Mouse (Mus musculus) erythroblast, adult 5-6 weeks (primary cell): ENCODE data around the gene Crxos. TPM values are rescaled to one million over a fixed set of nuclear protein-coding genes. Genes with fewer than 3 reads are reported as not detected.

Experiments
- total RNA-seq, 2 experiments: library from RNA; stranded (forward) in 1 of 2; stranded (reverse) in 1 of 2; fragments of 150-400 nt in 1 of 2; fragments of 200-764, 138-1000 nt in 1 of 2; gene quantifications; 2 replicates each; pipeline versions ENCODE4 v1.2.3 to v1.2.4; 2015 to 2017; ENCODE audit warnings: low replicate concordance in 2 of 2

The Crxos gene
- total RNA-seq, 2 experiments from 2014 or later, result not detected

Other genes with a start within 250 kb of the Crxos start
- not detected in 2 replicates for gene Obox3, start 242.7 kb upstream of the Crxos start, total RNA-seq (2015; ENCODE audit: low replicate concordance)
- not detected in 2 replicates for gene Obox3, start 242.7 kb upstream of the Crxos start, total RNA-seq (2017; ENCODE audit: low replicate concordance)
- gene Obox5, start 132.5 kb upstream of the Crxos start, total RNA-seq (2015; ENCODE audit: low replicate concordance), result not detected in 2 replicates
- gene Obox5, start 132.5 kb upstream of the Crxos start, total RNA-seq (2017; ENCODE audit: low replicate concordance), result not detected in 2 replicates
- gene Obox6, start 42.9 kb upstream of the Crxos start, total RNA-seq (2015; ENCODE audit: low replicate concordance), result not detected in 2 replicates
- not detected in 2 replicates for gene Obox6, start 42.9 kb upstream of the Crxos start, total RNA-seq (2017; ENCODE audit: low replicate concordance)
- gene Crx, start 2.6 kb upstream of the Crxos start, total RNA-seq (2015; ENCODE audit: low replicate concordance), result not detected in 2 replicates
- gene Crx, start 2.6 kb upstream of the Crxos start, total RNA-seq (2017; ENCODE audit: low replicate concordance), result not detected in 2 replicates
- 36.8 and 50.1 TPM in 2 replicates for gene Selenow, start 39.8 kb downstream of the Crxos start, total RNA-seq (2015; ENCODE audit: low replicate concordance)
- 7.5 and 11.2 TPM in 2 replicates for gene Selenow, start 39.8 kb downstream of the Crxos start, total RNA-seq (2017; ENCODE audit: low replicate concordance)
- gene Nop53, start 63.5 kb downstream of the Crxos start, total RNA-seq (2015; ENCODE audit: low replicate concordance), result 14.6 and 17.3 TPM in 2 replicates
- 60.2 and 75.8 TPM in 2 replicates for gene Nop53, start 63.5 kb downstream of the Crxos start, total RNA-seq (2017; ENCODE audit: low replicate concordance)
- 0.21 and 0.58 TPM in 2 replicates for gene Ehd2, start 85.0 kb downstream of the Crxos start, total RNA-seq (2015; ENCODE audit: low replicate concordance)
- gene Ehd2, start 85.0 kb downstream of the Crxos start, total RNA-seq (2017; ENCODE audit: low replicate concordance), result 0.09 and 0.14 TPM in 2 replicates
- 6.5 and 20.9 TPM in 2 replicates for gene Bicra, start 165.3 kb downstream of the Crxos start, total RNA-seq (2015; ENCODE audit: low replicate concordance)
- 0.14 and 2.2 TPM in 2 replicates for gene Bicra, start 165.3 kb downstream of the Crxos start, total RNA-seq (2017; ENCODE audit: low replicate concordance)
- gene Zfp541, start 179.2 kb downstream of the Crxos start, total RNA-seq (2015; ENCODE audit: low replicate concordance), result not detected in 2 replicates
- gene Zfp541, start 179.2 kb downstream of the Crxos start, total RNA-seq (2017; ENCODE audit: low replicate concordance), result 0.28 TPM in 1 of 2 replicates, not detected in the other
- 106 and 149 TPM in 2 replicates for gene Napa, start 215.8 kb downstream of the Crxos start, total RNA-seq (2015; ENCODE audit: low replicate concordance)
- gene Napa, start 215.8 kb downstream of the Crxos start, total RNA-seq (2017; ENCODE audit: low replicate concordance), result 82.2 and 96.3 TPM in 2 replicates
- gene Kptn, start 237.3 kb downstream of the Crxos start, total RNA-seq (2015; ENCODE audit: low replicate concordance), result 2.3 and 2.5 TPM in 2 replicates
- gene Kptn, start 237.3 kb downstream of the Crxos start, total RNA-seq (2017; ENCODE audit: low replicate concordance), result 3.3 and 12.5 TPM in 2 replicates
- gene Slc8a2, start 247.2 kb downstream of the Crxos start, total RNA-seq (2015; ENCODE audit: low replicate concordance), result not detected in 2 replicates
- gene Slc8a2, start 247.2 kb downstream of the Crxos start, total RNA-seq (2017; ENCODE audit: low replicate concordance), result not detected in 2 replicates